Mouse (Mus musculus): Measurements from ENCODE around the gene Gm12258. TPM values are rescaled to one million over a fixed set of nuclear protein-coding genes. Genes with fewer than 3 reads are reported as not detected.

Gm12258 gene
- total and polyA plus RNA-seq, 3 experiments, result 1.4 to 3.1 (median 1.6) TPM

- TF ChIP-seq POLR2AphosphoS2 (IDR thresholded peaks at IDR 0.05; ENCODE audit: low read depth, low read length), result no peak
- TF ChIP-seq SMC3 (IDR thresholded peaks at IDR 0.05; ENCODE audit: low read depth, low read length), result no peak
- no peak for TF ChIP-seq KAT2A (IDR thresholded peaks at IDR 0.05; ENCODE audit: insufficient replicate concordance, low read length)
- no peak for TF ChIP-seq JUN (IDR thresholded peaks at IDR 0.05; ENCODE audit: insufficient read depth, low read depth, low read length)
- no peak for TF ChIP-seq POLR2A (IDR thresholded peaks at IDR 0.05; ENCODE audit: low read depth, low read length)
- no peak for TF ChIP-seq RCOR1 (conservative IDR thresholded peaks at IDR 0.05; ENCODE audit: low read depth, low read length)
- no peak for TF ChIP-seq RAD21 (IDR thresholded peaks at IDR 0.05; ENCODE audit: low read depth, low read length)
- no peak for TF ChIP-seq CTCF (conservative IDR thresholded peaks at IDR 0.05 in 1 of 2, IDR thresholded peaks at IDR 0.05 in 1 of 2; ENCODE audit: low read depth in 2 of 2, low read length in 2 of 2)
- no peak for TF ChIP-seq GABPA (IDR thresholded peaks at IDR 0.05; ENCODE audit: insufficient replicate concordance, low read depth, low read length)
- no peak for TF ChIP-seq MAFK (IDR thresholded peaks at IDR 0.05; ENCODE audit: insufficient replicate concordance, low read length)
- TF ChIP-seq EP300 (IDR thresholded peaks at IDR 0.05; ENCODE audit: low read length), result no peak
- no peak for TF ChIP-seq UBTF (IDR thresholded peaks at IDR 0.05; ENCODE audit: low read depth, low read length)
- no peak for TF ChIP-seq BHLHE40 (IDR thresholded peaks at IDR 0.05; ENCODE audit: low read depth, low read length)
- TF ChIP-seq SIN3A (IDR thresholded peaks at IDR 0.05; ENCODE audit: low read length), result no peak
- no peak for TF ChIP-seq NRF1 (IDR thresholded peaks at IDR 0.05; ENCODE audit: low read depth, low read length)
- Histone ChIP-seq H3K9me3 (replicated peaks; ENCODE audit: low read length) (no peaks in the 10 kb centered on the region), H3K4me2 (ENCODE audit: insufficient read depth, low read depth, poor library complexity, severe bottlenecking) (no peak overlapping the region), H3K4me1 (ENCODE audit: control insufficient read depth in 1 of 2, insufficient read depth in 2 of 2) (peaks cover 0 to 4% of the 10 kb centered on the region in 2 experiments; a peak in 2 of 4 replicates), H3K27ac (ENCODE audit: insufficient read depth, low read depth) (no peak overlapping the region), H3K36me3 (replicated peaks in 1 of 2; ENCODE audit: control insufficient read depth in 1 of 2, insufficient read depth in 1 of 2, low read length in 1 of 2) (no peaks in the 10 kb centered on the region), H3K4me3 (replicated peaks in 1 of 3; ENCODE audit: low read depth in 2 of 3, low read length in 2 of 3, poor library complexity in 1 of 3) (no peak overlapping the region), H3K79me2 (replicated peaks; ENCODE audit: control insufficient read depth, extremely low read depth, insufficient read depth, poor library complexity, severe bottlenecking) (no peaks in the 10 kb centered on the region), H3K27me3 (replicated peaks) (peaks cover 12% of the 10 kb centered on the region), H3K9ac (ENCODE audit: insufficient read depth, low read depth) (no peak overlapping the region)
- in situ Hi-C loops (cut with MboI; ENCODE audit: low pct_ligation_motif_present, low pct_unique_long_range_greater_than_20kb, low sequenced_read_pairs) (no loop called here), dilution Hi-C loops (cut with MboI; ENCODE audit: extremely low pct_ligation_motif_present, extremely low pct_unique_long_range_greater_than_20kb, low sequenced_read_pairs) (no loop called here)
- no peak for DNase-seq (ENCODE audit: extremely low read depth)
Observed at GRCm38 (mm10) chr11:58799747-58800146, 47.2 kb upstream of the Gm12258 start.

- Histone ChIP-seq H3K4me2 (ENCODE audit: insufficient read depth, low read depth, poor library complexity, severe bottlenecking) (peak within 1 kb of the TSS; percentile 90), H3K4me1 (ENCODE audit: control insufficient read depth in 1 of 2, insufficient read depth in 2 of 2) (peaks cover 0 to 4% of the 10 kb centered on the region in 2 experiments; a peak in 2 of 4 replicates), H3K4me3 (replicated peaks in 1 of 3; ENCODE audit: low read depth in 2 of 3, low read length in 2 of 3, poor library complexity in 1 of 3) (peak within 1 kb of the TSS in 1 of 3 experiments; percentile 13), H3K27me3 (replicated peaks) (peaks cover 22% of the 10 kb centered on the region), H3K36me3 (replicated peaks in 1 of 2; ENCODE audit: control insufficient read depth in 1 of 2, insufficient read depth in 1 of 2, low read length in 1 of 2) (no peaks in the 10 kb centered on the region), H3K9ac (ENCODE audit: insufficient read depth, low read depth) (0 out of 2 replicates have a peak within 1 kb of the TSS, but pooled peaks have one; percentile 4), H3K27ac (ENCODE audit: insufficient read depth, low read depth) (no peak within 1 kb of the TSS), H3K79me2 (replicated peaks; ENCODE audit: control insufficient read depth, extremely low read depth, insufficient read depth, poor library complexity, severe bottlenecking) (no peaks in the 10 kb centered on the region), H3K9me3 (replicated peaks; ENCODE audit: low read length) (no peaks in the 10 kb centered on the region)
- dilution Hi-C loops (cut with MboI; ENCODE audit: extremely low pct_ligation_motif_present, extremely low pct_unique_long_range_greater_than_20kb, low sequenced_read_pairs), result no loop called here
- in situ Hi-C loops (cut with MboI; ENCODE audit: low pct_ligation_motif_present, low pct_unique_long_range_greater_than_20kb, low sequenced_read_pairs), result no loop called here
- no peak for DNase-seq (ENCODE audit: extremely low read depth)
- TF ChIP-seq CHD1 (IDR thresholded peaks at IDR 0.05; ENCODE audit: low read depth, low read length), result no peak
- TF ChIP-seq TCF12 (IDR thresholded peaks at IDR 0.05; ENCODE audit: low read depth, low read length), result no peak
- no peak for TF ChIP-seq E2F4 (IDR thresholded peaks at IDR 0.05; ENCODE audit: insufficient replicate concordance, low read depth, low read length)
- no peak for TF ChIP-seq TBP (conservative IDR thresholded peaks at IDR 0.05; ENCODE audit: low read depth, low read length)
- TF ChIP-seq RCOR1 (conservative IDR thresholded peaks at IDR 0.05; ENCODE audit: low read depth, low read length), result no peak
- no peak for TF ChIP-seq CTCF (conservative IDR thresholded peaks at IDR 0.05 in 1 of 2, IDR thresholded peaks at IDR 0.05 in 1 of 2; ENCODE audit: low read depth in 2 of 2, low read length in 2 of 2)
- no peak for TF ChIP-seq RAD21 (IDR thresholded peaks at IDR 0.05; ENCODE audit: low read depth, low read length)
- TF ChIP-seq EP300 (IDR thresholded peaks at IDR 0.05; ENCODE audit: low read length), result no peak
- no peak for TF ChIP-seq POLR2AphosphoS2 (IDR thresholded peaks at IDR 0.05; ENCODE audit: low read depth, low read length)
- TF ChIP-seq NELFE (IDR thresholded peaks at IDR 0.05; ENCODE audit: low read depth, low read length), result no peak
- TF ChIP-seq SMC3 (IDR thresholded peaks at IDR 0.05; ENCODE audit: low read depth, low read length), result no peak
- TF ChIP-seq POLR2A (IDR thresholded peaks at IDR 0.05; ENCODE audit: low read depth, low read length), result no peak
- TF ChIP-seq MXI1 (IDR thresholded peaks at IDR 0.05; ENCODE audit: low read depth, low read length), result peak; percentile 75
- TF ChIP-seq ETS1 (conservative IDR thresholded peaks at IDR 0.05; ENCODE audit: low read depth, low read length), result no peak
- TF ChIP-seq HCFC1 (IDR thresholded peaks at IDR 0.05; ENCODE audit: low read depth, low read length), result no peak
- TF ChIP-seq PAX5 (IDR thresholded peaks at IDR 0.05; ENCODE audit: low read length), result no peak
- TF ChIP-seq JUN (IDR thresholded peaks at IDR 0.05; ENCODE audit: insufficient read depth, low read depth, low read length), result no peak
- TF ChIP-seq ZMIZ1 (IDR thresholded peaks at IDR 0.05; ENCODE audit: low read depth, low read length), result no peak
- TF ChIP-seq ELF1 (IDR thresholded peaks at IDR 0.05; ENCODE audit: low read depth, low read length), result no peak
- peak; percentile 74 for TF ChIP-seq SIN3A (IDR thresholded peaks at IDR 0.05; ENCODE audit: low read length)
- peak; percentile 56 for TF ChIP-seq BHLHE40 (IDR thresholded peaks at IDR 0.05; ENCODE audit: low read depth, low read length)
- no peak for TF ChIP-seq UBTF (IDR thresholded peaks at IDR 0.05; ENCODE audit: low read depth, low read length)
- no peak for TF ChIP-seq MAX (IDR thresholded peaks at IDR 0.05; ENCODE audit: low read length)
- TF ChIP-seq MAZ (IDR thresholded peaks at IDR 0.05; ENCODE audit: low read depth, low read length), result no peak
- no peak for TF ChIP-seq MAFK (IDR thresholded peaks at IDR 0.05; ENCODE audit: insufficient replicate concordance, low read length)
- TF ChIP-seq MYC (IDR thresholded peaks at IDR 0.05; ENCODE audit: low read depth, low read length), result no peak
Observed at GRCm38 (mm10) chr11:58801558-58802228, 45.3 kb upstream of the Gm12258 start, which contains the start of gene Fam183b. Gene Fam183b, minus strand, starts transcription at chr11:58801960.

All from CH12.LX (cell line).